Mouse (Mus musculus): ENCODE results near the gene Vmn2r91.
"Not testable (repeated sequence)": the region's sequence is repeated elsewhere in the genome, so short reads cannot be mapped to it uniquely, and the experiment has no call there.

Gene Vmn2r91

DNA sequence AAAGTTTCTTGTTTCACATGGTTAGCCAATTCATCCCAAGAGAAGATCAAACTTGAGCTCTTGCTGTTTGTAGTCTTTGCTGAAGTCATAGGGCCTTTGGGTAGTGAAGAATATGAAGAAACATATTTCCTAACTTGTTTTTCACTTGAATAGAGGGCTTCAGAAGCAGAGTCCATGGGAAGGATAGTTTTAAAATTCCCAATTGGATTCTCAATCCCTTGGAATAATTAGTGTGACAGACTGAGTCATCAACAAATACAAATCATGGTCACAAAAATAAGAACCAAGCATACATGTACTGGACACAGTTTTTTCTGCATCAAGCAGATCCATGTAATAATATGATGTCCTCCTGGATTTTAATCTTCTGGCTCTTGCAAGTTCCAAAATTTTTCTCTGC, at the start of gene Vmn2r91:
Gene Vmn2r91, plus strand, starts transcription at position 301 of the 400 bp plus-strand sequence.
- DNase-seq (ENCODE audit: low spot score in 2 of 2) = not testable (repeated sequence)

DNA sequence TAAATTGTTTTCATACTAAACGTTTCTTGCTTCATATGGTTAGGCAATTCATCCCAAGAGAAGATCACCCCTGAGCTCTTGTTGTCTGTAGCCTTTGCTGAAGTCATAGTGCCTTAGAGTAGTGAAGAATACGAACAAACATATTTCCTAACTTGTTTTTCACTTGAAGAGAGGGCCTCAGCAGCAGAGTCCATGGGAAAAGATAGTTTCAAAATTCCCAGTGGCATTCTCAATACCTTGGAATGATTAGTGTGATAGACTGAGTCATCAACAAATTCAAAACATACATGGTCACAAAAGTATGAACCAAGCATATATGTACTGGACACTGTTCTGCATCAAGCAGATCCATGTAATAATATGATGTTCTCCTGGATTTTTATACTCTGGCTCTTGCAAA, 35.7 kb upstream of the Vmn2r91 start, which contains the start of gene Vmn2r124:
Gene Vmn2r124, plus strand, starts transcription at position 301 of the 400 bp plus-strand sequence.
- DNase-seq (ENCODE audit: low spot score in 2 of 2) = no peak

DNA sequence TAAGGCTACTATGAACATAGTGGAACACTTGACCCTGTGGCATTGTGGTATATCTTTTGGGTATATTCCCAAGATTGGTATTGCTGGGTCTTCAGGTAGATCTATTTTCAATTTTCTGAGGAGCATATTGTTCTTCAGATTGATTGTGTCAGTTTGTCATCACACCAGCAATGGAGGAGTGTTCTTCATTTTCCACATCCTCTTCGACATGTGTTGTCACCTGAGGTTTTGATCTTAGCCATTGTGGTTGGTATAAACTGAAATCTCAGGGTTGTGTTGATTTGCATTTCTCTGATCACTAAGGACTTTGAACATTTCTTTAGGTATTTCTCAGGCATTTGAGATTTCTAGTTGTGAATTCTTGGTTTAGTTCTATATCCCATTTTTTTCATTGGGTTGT, 10.8 kb downstream of the Vmn2r91 start:
- DNase-seq (ENCODE audit: low spot score in 2 of 2) = not testable (repeated sequence)

DNA sequence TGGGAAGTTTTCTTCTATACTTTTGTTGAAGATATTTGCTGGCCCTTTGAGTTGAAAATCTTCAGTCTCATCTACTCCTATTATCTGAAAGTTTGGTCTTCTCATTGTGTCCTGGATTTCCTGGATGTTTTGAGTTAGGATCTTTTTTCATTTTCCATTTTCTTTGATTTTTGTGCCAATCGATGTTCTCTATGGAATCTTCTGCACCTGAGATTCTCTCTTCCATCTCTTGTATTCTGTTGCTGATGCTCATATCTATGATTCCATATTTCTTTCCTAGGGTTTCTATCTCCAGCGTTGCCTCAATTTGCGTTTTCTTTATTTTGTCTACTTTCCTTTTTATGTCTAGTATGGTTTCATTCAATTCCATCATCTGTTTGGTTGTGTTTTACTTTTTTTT, 17.4 kb downstream of the Vmn2r91 start:
- DNase-seq (ENCODE audit: low spot score in 2 of 2) = not testable (repeated sequence)

DNA sequence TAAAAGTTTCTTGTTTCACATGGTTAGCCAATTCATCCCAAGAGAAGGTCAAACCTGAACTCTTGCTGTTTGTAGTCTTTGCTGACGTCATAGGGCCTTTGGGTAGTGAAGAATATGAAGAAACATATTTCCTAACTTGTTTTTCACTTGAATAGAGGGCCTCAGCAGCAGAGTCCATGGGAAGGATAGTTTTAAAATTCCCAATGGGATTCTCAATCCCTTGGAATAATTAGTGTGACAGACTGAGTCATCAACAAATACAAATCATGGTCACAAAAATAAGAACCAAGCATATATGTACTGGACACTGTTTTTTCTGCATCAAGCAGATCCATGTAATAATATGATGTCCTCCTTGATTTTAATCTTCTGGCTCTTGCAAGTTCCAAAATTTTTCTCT, 66.8 kb downstream of the Vmn2r91 start, which contains the start of gene Vmn2r92:
Gene Vmn2r92, plus strand, starts transcription at position 301 of the 400 bp plus-strand sequence.
- DNase-seq (ENCODE audit: low spot score in 2 of 2) = not testable (repeated sequence)

DNA sequence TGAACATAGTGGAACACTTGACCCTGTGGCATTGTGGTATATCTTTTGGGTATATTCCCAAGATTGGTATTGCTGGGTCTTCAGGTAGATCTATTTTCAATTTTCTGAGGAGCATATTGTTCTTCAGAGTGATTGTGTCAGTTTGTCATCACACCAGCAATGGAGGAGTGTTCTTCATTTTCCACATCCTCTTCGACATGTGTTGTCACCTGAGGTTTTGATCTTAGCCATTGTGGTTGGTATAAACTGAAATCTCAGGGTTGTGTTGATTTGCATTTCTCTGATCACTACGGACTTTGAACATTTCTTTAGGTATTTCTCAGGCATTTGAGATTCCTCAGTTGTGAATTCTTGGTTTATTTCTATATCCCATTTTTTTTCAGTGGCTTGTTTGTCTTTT, 76.4 kb downstream of the Vmn2r91 start:
- not testable (repeated sequence) for DNase-seq (ENCODE audit: low spot score in 2 of 2)
